Comparison of ENCODE assay signal across 27 mouse cellular contexts in the genomic region with DNA sequence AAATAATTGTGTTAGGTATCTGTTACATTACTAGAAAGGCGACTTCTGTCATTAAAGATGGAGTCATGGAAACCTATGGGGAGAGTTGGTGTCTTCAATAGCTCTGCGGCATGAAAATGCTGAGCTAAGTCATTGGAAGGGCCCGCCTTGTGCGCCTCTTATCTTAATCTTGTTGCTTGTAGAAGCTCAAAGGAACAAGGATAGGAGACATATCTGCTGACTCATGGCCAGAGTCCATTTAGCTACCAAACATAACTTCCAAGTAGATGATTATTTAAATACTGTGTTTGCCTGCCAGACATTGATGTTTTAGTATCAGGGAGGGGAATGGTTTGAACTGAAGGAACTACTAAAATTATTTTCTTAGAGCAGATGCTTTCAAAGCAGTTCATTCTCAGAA.
"Had no signal": no experiment of that assay in that cellular context is flagged by ENCODE, and none has a peak within 500 bp of the region (broad histone marks: within the 10 kb centered on the region; RNA-seq: fewer than 3 reads in every experiment).

No protein-coding gene starts in this region.

- H3K9me3 ChIP-seq: heart, embryonic 10.5 days; heart, embryonic 13.5 days; heart, embryonic 15.5 days; hindbrain, embryonic 12.5 days; intestine, embryonic 15.5 days; limb, embryonic 10.5 days; limb, embryonic 12.5 days; liver, embryonic 13.5 days; liver, embryonic 15.5 days had no signal

- H3K9ac ChIP-seq: heart, embryonic 13.5 days; heart, embryonic 15.5 days; hindbrain, embryonic 12.5 days; hindbrain, embryonic 14.5 days; intestine, embryonic 15.5 days; limb, embryonic 12.5 days; liver, embryonic 13.5 days; liver, embryonic 15.5 days had no signal

- ATAC-seq: hindbrain, embryonic 16.5 days; inflammation-experienced regulatory T-cells, adult 6 months; intestine, embryonic 15.5 days; intestine, postnatal 0 days had no signal

- H3K27ac ChIP-seq: gastrocnemius, adult 2 months; heart, embryonic 10.5 days; heart, embryonic 13.5 days; heart, embryonic 15.5 days; hindbrain, embryonic 12.5 days; hindbrain, embryonic 14.5 days; intestine, embryonic 15.5 days; kidney, postnatal 0 days; layer of hippocampus, adult 2 months; left cerebral cortex, adult 2 months; limb, embryonic 10.5 days; limb, embryonic 12.5 days; liver, embryonic 13.5 days; liver, embryonic 15.5 days had no signal

- H3K4me2 ChIP-seq: heart, embryonic 13.5 days; heart, embryonic 15.5 days; hindbrain, embryonic 12.5 days; hindbrain, embryonic 14.5 days; intestine, embryonic 15.5 days; limb, embryonic 12.5 days; liver, embryonic 11.5 days; liver, embryonic 13.5 days; liver, embryonic 15.5 days had no signal

- H3K4me1 ChIP-seq: heart, embryonic 10.5 days; heart, embryonic 13.5 days; heart, embryonic 15.5 days; hindbrain, embryonic 12.5 days; intestine, embryonic 15.5 days; limb, embryonic 12.5 days; liver, embryonic 13.5 days; liver, embryonic 15.5 days had no signal

- H3K36me3 ChIP-seq: heart, embryonic 10.5 days; heart, embryonic 13.5 days; heart, embryonic 15.5 days; hindbrain, embryonic 12.5 days; intestine, embryonic 15.5 days; limb, embryonic 10.5 days; limb, embryonic 12.5 days; liver, embryonic 13.5 days; liver, embryonic 15.5 days had no signal

- DNase-seq: gastrocnemius, adult 2 months; gastrocnemius, postnatal 10 days; gastrocnemius, postnatal 25 days; heart, adult 18-20 months; heart, postnatal 14 days; heart, postnatal 36 days; kidney, adult 18-20 months; kidney, postnatal 14 days; kidney, postnatal 4 days; liver; liver, embryonic 13.5 days had no signal

- H3K27me3 ChIP-seq: heart, embryonic 13.5 days; heart, embryonic 15.5 days; hindbrain, embryonic 12.5 days; intestine, embryonic 15.5 days; limb, embryonic 12.5 days; liver, embryonic 13.5 days; liver, embryonic 15.5 days had no signal

- H3K4me3 ChIP-seq: gastrocnemius, adult 2 months; heart, embryonic 10.5 days; heart, embryonic 13.5 days; heart, embryonic 15.5 days; hindbrain, embryonic 12.5 days; intestine, embryonic 15.5 days; layer of hippocampus, adult 2 months; left cerebral cortex, adult 2 months; limb, embryonic 10.5 days; limb, embryonic 12.5 days; liver, embryonic 13.5 days; liver, embryonic 15.5 days had no signal
